Mouse (Mus musculus) cerebellum, postnatal 14 days (tissue): ENCODE results near the gene Fgfrl1.
A peak's percentile ranks its signal among the peaks of the same experiment; 100 is the strongest.
"Not testable (repeated sequence)": the region's sequence is repeated elsewhere in the genome, so short reads cannot be mapped to it uniquely, and the experiment has no call there.

ENCODE experiments used
- DNase-seq, 2 experiments: peaks; one replicate each; pipeline ENCODE4 v3.0.0; 2021; ENCODE audit warnings: mixed read lengths in 2 of 2

Fgfrl1 gene

DNA sequence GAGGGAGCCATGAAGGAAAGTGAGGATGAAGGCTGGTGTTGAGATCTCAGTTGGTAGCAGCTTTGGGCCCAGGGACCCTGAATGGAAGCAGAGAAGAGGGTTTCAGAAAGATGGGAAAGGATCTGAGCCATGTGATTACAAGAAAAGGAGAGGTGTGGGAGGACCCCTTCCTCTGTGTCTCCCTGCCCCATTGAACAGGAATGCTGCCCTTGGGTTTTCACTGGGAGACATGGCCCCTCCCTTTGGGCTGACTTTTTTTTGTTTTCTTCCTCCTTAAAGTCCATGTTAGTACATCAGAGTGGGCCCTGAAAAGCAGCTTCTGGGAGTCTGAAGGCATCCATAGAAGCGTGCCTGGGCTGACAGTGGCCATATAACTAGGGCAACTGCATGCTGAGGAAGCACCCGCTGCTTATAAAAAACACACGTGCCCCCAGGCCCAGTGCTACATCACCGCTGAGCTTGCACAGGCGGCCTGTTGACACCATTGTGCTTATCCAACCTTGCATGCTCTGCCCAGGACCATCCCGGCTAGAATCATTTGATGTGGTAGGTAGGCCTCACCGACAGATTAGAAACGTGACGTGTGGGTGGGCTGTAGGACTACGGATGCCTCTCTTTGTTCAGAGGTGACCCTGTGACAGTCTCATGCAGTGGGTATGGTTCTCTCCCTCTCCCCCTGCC lies 9.3 kb downstream of the Fgfrl1 start:
- DNase-seq = no peak

DNA sequence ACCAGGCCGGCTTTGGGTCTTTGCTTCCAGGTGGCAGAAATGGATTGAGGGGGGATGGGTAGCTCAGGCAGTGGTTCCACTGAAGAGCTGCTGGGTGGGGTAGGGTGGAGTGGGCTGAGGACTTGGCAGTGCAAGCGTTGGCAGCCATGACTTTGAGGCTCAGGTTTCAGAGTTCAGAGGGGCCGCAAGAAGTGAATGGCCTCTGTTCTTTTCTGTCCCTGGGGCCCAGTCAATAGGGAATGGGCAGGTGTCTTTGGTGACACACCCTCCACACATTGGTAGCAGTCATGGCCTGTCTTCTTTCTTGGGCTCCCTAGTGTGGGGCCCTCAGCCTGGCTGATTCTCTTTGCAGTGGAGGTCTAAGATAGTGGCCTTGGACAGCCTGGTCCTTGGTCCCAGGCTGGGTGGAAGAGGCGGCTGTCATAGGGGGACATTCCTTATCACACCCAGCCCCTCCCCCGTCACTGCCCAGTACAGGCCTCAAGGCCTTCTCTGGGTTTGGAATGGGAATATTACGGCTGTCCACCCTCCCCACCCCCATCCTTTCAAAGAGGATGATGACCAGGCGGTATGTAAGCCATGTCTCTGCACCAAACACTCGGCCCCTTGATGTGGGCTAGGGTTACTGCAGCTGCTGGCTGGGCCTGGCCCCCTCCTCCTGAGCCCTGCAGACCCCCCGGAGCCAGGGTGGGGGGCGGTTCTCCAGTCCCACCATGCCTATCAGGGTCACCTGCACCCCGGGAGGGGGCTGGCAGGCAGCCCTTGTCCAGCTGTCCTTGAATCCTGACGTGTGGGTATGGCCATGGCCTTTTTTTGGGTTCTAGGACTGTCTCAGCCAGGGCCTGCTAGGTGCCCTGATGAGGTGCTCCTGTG lies 11.8 kb downstream of the Fgfrl1 start:
- no peak for DNase-seq

DNA sequence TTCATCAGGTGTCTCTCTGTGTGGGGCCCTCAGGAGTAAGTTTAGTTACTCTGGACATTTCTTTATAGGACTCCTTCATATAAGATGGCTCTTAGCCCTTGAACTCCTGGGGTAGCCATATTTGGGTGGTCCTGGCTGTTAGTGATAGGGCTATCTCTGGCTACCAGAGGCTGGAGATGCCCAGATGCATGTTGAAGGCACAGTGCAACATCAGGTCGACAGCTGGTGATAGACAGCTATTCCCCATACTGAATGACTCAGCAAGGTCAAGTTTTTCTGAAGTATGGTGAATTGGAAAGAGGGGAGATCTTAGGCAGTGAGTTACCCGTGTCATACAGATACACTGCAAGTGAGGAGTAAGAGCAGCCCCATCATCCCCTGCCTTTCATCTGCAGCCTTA lies 15.6 kb downstream of the Fgfrl1 start:
- DNase-seq = no peak

DNA sequence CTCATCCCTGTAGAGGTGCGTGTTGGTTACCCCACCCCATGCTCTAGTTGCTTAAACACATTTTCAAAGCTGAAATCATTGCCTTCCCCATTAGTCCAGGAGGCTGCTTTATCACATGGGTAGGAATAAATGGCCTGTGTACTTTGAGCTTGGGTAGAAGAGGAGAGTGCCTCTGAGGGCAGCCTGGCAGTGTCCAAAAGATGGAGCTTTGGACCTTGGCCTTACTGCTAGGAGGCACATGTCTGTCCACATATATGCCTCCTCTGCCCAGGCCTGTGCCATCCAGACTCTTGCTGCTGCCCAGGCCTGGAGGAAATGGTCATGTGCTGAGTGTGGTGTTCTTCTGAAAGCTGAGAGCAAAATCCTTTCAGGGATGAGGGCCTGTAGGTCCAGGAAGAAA lies 16.2 kb downstream of the Fgfrl1 start:
- no peak for DNase-seq

DNA sequence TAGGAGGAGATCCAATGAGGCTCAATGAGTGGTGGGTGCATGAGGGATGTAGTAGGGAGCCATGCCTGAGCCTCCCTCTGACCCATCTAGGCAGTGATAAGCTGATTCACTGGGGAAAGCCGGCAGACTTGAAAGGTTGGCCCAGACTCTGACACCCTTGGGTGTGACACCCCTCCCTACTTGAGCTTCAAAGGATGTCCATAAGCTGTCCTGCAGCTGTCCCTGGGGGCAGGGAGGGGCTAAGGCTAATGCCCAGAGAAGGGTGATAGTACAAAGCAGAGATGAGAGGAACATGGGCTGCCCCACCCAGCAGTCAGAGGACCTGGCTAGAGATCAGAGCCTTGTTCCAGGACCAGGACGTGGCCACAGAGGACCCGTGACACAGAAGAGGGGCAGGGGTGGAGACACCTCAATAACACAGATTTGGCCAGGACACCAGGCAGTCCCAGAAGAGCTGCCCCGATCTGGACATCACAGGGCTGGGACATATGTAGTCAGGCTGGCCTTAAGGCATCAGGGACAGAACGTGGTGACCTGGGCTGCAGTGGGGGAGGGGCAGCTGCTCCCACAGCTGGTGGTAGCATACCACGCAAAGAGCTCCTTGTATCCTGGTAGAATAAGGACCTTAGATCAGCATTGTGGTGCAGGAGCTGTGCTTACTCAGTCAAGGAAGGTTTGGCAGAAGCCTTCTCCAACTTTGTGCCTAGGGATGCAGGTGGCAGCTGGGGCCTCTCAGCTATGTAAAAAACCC lies 17.0 kb downstream of the Fgfrl1 start:
- no peak for DNase-seq

DNA sequence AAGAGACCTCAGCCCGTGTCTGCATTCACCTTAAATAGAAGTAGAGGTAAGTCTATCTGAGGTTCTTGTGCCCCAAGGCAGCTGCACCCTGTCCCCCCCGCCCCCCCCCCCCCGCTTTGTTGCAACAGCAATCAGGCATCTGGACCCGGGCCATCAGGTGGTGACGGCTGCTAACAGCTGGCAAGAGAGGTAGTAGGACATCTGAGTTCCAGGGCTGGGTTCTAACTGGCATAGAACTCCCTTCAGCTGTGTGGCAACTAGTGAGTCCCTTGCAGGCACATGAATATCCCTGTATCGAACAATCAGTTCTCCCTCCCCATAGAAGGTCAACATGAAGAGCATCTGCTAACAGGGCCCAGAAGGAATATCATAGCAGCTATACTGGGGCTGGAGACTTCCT lies 19.8 kb downstream of the Fgfrl1 start:
- no peak for DNase-seq

DNA sequence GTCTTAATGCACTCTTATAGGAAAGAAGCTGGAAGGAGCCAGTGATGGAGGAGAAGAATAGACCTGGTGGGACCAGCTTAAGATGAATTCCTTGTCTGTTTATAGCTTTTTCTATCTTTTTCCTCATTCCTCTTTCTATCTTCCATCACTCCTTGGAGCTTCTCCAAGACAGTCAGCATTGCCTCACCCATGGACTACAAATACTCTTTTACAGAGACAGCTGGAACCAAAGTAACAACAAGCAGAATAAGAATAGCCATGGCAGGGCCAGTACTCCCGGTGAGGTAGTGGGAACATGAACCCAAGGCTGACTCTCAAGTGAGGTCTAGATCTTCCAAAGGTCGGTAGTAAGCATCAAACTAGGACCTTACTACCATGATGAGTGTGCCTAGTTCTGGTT lies 20.9 kb downstream of the Fgfrl1 start:
- DNase-seq = no peak

DNA sequence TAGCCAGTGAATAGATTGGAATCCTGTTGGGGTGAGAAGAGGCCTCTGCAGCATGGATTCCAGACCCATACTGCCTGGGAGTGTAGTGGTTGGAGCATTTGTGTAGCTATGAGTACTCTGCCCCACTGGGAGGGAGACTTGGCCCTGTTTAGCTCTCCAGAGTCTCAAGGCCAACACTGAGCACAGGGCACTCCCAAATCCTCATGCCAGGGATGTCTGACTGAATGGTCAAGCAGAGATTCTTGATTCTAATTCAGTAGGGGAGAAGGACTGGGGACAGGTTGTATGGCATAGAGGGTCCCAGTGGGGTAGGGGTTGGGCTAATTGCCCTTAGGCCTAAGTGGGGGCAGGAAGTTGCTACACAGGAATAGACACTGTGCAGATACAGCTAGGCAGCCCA lies 21.5 kb downstream of the Fgfrl1 start:
- peak in 1 of 2 experiments; percentile 29 for DNase-seq

DNA sequence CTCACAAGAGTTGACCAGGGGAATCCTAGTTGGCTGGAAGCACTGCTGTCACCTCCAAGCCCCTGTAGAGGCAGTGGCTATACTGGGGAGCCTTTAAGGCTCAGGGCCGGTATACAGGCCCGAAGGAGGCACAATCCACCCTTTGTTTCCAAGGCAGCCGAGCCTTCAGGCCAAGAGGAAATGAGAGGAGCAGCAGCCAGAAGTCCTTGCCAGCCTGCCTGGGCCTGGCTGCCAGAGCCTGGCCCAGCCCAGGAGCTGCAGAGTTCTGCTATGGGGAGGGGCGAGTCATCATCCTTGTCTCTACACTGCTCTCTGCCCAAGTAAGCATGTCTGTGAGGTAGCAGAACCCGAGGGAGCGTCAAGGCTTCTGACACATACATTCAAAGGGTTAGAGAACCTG lies 22.0 kb downstream of the Fgfrl1 start:
- DNase-seq = peak; percentile 69 to 73

DNA sequence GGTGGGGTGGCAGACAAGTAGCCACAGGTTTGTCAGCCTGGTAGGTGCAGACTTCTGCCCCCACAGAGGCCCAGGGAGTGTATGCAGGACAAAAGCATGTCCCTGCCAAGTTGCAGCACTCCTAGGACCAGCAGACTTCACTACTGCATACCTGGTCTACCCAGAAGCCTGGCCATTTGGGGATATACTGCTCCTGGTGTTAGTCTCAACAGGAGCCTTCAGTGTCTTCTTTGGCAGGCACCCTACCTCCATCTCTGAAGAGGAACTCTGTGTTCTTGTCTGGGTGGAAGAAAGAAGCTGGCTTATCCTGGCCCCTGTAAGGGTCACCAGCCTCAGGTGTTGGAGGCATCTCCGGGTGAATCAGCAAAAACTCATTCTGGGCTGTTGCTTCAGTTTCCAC lies 23.8 kb downstream of the Fgfrl1 start:
- no peak for DNase-seq

DNA sequence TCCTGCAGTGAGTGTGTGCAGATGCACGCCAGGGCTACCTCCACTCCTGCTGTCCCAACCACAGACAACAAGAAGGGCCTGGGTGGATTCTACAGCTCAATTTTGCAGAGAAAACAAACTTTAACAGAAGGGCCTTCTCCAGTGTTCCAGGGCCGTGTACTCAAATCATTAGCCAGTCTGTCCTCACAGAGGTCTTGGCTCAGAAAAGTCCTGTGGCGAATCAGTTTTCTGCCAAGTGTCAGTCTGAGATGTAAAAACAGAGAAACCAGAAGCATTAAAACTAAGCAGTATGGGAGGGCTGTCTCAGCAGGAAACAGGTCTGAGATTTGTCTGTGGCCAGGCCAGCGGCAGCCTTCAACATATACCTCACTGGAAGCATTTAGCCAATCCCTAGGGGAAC lies 25.9 kb downstream of the Fgfrl1 start:
- peak; percentile 71 to 72 for DNase-seq

DNA sequence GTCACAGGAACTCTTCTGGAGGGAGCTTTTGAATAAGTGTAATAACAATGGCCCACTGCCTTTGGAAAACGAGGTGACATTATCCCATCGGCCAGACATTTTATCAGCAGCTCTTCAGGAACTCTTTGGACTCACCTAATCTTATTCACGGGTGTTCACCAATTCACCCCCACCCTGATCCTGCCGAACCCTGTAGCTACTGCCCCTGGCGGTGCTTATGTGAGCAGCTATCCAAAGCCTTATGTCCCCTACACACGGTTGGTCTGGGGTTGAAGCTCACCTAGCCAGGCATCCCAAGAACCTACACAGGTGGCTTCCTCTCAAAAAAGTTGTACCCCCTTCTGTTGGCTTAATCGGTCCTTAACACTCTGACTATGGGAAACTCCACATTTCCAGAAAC lies 27.6 kb downstream of the Fgfrl1 start:
- DNase-seq = no peak

DNA sequence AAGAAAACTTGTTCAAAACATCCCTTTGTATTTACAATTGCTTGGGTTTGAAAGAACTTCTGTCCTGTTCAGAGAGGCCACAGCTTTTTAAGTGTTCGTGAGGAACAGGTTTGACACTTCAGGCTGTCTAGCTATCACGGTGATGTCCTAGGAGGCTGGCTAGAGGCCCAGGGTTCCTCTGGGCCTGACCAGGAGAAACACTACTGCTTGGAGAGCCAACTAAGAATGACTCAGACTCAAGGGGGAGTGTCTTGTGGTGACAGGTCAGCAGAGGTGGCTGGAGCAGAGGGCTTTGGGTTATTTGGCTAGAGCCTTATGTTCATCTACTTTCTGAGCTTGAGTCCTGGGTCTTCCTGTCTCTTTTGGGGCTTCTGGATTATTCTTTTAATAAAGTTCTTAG lies 31.8 kb downstream of the Fgfrl1 start:
- no peak for DNase-seq

DNA sequence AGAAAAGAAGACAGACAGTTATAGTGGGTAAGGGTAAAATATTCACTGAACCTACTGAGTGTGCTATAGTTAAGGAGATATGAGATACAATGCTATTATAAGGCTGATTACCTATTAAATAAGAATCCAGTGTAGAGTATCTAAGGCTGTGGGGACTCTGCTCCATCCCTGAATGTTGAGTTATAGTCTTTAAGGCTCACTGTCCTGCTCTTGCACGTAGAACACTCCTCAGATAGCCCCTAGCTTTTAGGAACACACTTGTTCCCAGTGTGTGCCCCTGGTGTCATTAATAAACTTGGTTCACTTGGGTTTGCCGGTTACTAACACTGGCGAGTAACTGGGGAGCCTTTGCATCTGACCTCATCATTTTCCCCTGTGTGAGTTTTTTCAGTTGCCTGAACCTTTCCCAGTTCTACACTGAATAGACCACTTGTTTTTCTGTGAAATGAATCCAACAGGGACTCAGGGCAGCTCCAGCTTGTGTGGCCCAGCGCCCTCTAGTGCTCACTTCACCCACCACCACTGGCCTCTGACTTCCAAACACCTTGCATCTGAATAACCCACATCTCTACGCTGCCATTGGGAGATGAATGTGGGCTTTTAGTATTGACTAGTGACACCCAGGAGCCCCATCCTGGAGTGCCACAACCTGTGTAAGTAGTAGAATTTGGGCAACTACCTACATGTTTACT lies 34.5 kb downstream of the Fgfrl1 start:
- DNase-seq = peak; percentile 85 to 89

DNA sequence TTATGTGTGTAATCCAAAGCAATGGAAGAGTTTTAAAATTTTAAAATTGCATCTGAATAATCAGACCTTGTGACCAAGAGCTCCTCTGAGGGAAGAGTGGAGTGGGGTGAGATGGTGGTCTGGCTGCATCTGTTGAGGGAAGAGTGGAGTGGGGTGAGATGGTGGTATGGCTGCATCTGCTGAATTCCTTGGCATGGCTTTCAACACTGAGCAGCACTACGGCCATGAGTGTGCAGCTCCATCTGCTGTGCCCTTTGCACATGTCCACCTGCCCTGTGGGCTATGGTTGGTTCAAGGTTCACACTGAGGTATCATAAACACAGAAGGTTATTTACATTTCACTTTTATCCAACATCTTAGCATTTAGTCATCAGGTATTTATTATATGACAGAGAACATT lies 35.2 kb downstream of the Fgfrl1 start:
- no peak for DNase-seq

DNA sequence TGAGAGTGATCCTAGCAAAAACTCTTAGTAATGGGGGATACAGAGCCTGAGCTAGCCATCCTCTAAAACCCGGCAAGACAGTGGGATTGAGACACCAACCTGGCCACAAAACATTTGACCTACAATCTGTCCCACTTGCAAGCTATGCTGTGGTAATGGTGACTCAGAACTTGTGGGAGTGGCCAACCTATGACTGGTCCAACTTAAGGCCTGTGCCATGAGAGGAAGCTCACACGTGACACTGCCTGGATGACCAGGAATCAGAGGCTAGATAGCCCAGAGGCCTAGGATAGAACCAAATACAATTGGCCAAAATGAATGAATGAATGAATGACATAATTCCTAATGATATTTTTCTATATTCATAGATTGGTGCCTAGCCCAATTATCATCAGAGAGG lies 49.7 kb downstream of the Fgfrl1 start:
- DNase-seq = no peak

DNA sequence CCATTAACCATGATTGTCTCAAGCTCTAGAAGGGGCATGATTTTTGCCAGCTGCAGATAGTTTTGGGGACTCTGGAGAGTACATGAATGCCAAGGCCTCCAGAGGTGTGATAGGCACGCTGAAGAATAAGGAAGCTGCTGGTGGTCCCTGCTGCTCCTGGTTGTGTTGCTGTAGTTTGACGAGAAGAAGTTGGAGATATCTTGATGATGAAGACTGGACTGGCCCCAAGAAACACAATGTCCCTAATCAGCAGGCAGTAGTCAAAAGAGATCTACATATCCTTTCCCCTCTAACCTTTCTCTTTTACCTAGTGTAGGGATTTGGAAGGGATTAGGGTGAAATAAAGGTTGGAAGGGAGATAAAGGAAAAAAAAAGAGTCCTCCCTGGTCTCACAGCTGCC lies 50.4 kb downstream of the Fgfrl1 start:
- no peak for DNase-seq

DNA sequence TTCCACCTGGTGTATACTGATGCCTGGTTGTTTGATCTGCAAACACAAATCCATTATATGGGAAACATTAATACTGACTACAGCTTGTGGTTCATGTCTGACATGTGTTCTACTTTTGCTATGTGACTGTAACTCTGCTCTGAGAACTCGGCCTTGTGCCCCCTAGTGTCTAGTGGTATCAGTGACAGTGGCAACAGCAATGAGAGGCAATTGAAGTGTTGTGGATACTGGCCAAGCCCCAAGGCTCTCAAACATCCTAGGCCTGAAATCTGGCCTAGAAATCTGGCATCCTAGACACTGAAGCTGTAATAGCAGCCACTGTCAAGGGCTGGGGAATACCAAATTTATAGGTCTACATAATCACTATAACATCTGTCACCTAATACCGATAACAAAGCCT lies 51.7 kb downstream of the Fgfrl1 start:
- DNase-seq = peak in 1 of 2 experiments; percentile 8

DNA sequence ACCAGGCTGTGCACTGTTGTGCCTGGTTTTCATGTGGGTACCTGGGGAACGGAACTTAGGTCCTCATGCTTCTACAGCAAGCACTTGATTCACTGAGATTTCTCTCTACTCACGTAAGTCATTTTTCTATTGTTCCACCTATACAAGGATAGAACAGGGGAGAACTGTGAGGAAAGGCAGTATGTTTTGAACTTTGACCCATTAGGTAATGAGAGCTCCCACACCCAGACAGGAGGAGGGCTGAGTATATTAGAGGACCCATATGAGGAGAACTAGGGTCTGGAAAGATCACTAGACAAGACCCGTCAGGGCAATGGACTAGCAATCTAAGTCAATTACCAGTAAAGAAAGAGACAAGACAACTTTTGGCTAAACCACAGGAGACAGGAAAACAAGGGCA lies 52.4 kb downstream of the Fgfrl1 start:
- DNase-seq = no peak

DNA sequence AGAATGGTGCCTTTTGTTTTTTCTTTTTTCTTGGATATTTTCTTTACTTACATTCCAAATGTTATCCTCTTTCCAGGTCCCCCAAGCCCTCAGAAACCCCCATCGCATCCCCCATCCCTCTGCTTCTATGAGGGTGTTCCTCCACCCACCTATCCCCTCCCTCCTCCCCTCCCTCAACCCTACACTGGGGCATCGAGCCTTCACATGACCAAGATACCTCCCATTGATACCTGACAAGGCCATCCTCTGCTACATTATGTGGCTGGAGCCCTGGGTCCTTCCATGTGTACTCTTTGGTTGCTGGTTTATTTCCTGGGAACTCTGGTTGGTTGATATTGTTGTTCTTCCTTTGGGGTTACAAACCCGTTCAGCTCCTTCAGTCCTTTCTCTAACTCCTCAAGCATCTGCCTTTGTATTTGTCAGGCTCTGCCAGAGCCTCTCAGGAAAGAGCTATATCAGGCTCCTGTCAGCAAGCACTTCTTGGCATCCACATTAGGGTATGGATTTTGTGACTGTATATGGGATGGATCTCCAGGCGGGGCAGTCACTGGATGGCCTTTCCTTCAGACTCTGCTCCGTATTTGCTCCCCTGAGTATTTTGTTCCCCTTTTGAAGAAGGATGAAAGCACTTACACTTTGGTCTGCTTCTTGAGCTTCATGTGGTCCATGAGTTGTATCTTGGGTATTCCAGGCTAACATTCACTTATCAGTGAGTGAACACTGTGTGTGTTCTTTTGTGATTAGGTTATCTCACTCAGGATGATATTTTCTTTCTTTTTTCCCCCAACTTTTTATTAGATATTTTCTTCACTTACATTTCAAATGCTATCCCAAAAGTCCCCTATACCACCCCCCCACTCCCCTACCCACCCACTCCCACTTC lies 58.4 kb downstream of the Fgfrl1 start:
- no peak for DNase-seq

DNA sequence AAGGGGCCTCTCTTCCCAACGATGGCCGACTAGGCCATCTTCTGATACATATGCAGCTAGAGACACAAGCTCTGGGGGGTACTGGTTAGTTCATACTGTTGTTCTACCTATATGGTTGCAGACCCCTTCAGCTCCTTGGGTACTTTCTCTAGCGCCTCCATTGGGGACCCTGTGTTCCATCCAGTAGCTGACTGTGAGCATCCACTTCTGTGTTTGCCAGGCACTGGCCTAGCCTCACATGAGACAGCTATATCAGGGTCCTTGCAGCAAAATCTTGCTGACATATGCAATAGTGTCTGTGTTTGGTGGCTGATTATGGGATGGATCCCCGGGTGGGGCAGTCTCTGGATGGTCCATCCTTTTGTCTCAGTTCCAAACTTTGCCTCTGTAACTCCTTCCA lies 59.1 kb downstream of the Fgfrl1 start:
- DNase-seq = not testable (repeated sequence)
